Mouse (Mus musculus) heart, postnatal 0 days (tissue): Measurements from ENCODE around the gene 4933406M09Rik.

ENCODE experiments used
- CTCF ChIP-seq: IDR thresholded peaks from 2 replicates; pipeline ENCODE4 v1.5.1; 2016; ENCODE audit warnings: antibody characterized with exemption, control low read depth, low read depth
- EP300 ChIP-seq: IDR thresholded peaks from 2 replicates; pipeline ENCODE4 v1.6.1; 2016; ENCODE audit warnings: antibody characterized with exemption, low read depth

DNA sequence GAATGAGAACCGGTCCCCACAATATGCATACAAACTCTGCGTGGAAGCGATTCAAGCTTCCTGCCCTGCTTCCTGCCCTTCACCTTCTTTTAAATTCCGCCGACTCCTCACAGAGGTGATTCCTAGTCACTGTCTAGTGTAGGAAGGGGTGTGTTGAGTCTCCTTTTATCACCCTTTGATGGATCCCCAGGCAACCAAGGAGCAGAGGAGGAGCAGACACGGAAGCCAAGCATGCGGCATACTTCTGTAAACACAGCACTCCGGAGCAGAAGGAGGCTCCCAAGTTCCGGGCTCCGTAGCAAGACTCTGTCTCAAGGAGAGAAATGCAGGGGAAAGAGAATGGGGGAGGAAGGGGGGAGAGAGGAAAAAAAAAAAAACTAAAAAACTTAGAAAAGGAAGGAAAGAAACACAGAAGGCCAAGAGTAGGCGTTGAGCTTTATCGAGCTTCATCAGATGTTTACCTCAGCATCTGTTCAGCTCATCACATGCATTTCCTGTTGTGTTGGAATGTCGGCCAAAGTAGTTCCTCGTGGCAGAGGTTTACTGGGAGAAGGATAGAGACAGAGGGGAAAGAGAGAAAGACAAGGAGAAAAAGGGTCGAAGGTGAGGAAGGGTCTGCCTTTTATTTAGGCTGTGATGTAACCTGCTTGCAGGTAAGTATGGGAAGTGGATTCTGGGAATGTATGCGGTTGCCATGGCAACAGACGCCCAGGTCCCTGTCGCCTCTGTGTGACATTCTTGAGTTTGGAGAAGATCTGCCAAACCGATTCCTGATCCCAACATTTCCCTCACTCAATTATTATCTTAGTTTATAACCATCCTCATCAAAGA, 3.7 kb upstream of the 4933406M09Rik start:
- no peak for TF ChIP-seq CTCF
- no peak for TF ChIP-seq EP300
